Mouse (Mus musculus): ENCODE data around the gene Ccdc40.
"Not testable (repeated sequence)": the region's sequence is repeated elsewhere in the genome, so short reads cannot be mapped to it uniquely, and the experiment has no call there.

Ccdc40 gene

DNA sequence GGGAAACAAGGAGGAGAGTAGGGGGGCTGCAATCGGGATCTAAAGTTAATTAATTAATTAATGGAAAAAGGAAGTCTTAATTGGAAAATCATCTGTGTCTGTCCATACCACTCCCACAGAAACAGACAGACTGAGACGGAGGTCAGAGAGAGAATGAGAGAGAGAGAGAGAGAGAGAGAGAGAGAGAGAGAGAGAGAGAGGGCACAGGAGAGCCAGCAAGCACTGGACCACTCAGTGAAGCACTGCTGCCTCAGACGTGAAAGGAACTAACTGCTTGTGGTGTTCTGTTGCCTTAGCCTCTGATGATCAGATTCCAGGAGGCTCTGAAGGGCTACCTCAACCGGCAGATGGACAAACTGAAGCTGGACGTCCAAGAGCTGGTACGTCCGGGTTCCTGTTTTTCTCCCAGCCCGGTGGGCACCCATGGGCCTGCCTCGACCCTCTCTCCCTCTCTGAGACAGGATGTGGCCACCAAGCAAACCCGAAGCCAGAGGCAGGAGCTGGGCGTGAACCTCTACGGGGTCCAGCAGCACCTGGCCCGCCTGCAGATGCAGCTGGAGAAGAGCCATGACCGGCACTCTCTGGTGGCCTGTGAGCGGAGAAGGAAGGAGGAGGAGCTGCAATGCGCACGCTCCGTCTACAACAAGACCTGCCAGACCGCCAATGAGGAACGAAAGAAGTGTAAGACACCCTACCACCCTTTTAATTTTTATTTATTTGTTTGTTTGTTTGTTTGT, 9.4 kb downstream of the Ccdc40 start:
- DNase-seq = no peak

DNA sequence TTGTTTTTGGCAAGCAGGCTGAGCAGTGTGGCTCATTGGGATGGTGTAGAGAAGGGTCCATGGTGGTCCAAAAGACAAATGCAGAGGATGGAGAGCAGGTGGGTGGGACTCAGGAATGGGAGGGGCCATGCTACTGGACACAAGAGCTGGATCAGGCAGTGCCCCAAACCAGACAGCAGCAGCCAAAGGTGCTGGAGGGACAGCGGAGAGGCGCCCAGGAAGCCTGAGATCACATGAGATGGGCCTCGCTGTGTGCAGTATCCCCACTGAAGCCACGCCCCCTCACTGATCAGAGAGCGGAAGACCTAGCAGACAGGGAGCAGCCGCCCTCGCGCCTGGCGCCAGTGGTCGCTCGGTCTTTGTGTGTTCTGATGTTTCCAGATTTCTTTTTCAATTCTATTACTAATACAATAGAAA, 9.9 kb downstream of the Ccdc40 start:
- no peak for DNase-seq

DNA sequence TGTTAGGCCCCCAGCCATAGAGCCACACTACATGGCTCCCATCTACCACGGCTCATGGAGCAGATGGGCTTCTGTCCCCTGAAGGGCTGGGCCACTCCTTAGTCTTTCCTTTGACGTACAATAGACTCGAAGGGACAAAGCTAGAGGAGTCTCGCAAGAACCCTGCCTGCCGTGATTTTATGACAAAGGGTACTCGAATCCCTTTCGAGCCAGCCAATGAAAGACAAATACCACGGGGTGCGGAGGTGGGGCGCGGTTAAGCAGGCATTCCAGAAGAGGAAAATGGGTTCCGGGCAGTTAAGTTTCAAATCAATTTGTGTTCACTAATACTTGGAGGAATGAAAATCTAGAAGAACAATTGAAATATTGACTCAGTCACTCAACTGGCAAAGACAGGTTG, 11.1 kb downstream of the Ccdc40 start:
- DNase-seq = no peak

DNA sequence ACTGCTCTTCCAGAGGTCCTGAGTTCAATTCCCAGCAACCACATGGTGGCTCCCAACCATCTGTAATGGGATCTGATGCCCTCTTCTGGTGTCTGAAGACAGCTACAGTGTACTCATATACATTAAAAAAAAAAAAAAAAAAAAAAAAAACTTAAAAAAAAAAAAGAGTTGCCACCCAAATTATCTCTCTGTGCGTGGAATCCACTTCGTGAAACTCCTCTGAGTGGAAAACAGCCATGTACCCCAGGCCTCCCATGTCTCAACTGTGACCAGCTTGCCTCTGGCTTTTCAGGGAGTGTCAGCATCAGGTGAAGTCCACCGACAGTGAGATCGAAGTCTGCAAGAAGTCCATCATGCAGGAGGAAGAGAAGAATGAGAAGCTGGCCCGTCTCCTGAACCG, 17.2 kb downstream of the Ccdc40 start:
- not testable (repeated sequence) for DNase-seq

DNA sequence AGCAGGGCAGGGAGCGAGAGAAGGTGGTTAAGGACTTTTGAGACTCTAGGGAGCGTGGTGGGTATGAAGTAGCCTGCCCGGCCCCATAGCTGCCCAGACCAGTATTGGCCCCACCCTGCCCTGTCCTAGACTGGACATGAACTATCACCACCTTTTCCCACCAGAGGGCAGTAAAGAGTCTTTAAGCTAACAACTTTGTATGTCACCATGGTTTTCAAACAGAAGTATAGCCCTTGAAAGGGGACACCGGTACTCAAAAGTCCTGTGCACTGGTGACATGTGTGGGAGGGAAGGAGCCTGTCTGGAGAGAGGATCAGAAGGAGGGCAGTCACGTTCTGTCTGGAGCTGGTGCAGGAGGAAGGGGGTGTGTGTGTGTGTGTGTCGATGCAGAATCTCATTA, 20.6 kb downstream of the Ccdc40 start:
- peak; percentile 67 for DNase-seq

DNA sequence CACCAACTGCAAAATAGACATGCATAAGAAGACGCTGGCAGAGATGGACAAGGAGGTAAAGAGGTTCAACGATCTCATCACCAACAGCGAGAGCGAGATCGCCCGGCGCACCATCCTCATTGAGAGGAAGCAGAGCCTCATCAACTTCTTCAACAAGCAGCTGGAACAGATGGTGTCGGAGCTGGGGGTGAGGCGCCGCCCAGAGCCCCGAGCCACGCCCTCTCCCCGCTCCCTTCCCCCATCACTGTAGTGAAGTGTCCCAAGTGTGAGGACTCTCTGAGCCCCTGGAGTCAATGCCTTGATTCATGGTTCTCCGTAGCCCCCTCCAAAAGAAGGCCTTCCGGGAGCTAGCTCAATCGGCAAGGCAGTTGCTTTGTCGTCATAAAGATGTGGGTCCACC, 22.6 kb downstream of the Ccdc40 start:
- no peak for DNase-seq

DNA sequence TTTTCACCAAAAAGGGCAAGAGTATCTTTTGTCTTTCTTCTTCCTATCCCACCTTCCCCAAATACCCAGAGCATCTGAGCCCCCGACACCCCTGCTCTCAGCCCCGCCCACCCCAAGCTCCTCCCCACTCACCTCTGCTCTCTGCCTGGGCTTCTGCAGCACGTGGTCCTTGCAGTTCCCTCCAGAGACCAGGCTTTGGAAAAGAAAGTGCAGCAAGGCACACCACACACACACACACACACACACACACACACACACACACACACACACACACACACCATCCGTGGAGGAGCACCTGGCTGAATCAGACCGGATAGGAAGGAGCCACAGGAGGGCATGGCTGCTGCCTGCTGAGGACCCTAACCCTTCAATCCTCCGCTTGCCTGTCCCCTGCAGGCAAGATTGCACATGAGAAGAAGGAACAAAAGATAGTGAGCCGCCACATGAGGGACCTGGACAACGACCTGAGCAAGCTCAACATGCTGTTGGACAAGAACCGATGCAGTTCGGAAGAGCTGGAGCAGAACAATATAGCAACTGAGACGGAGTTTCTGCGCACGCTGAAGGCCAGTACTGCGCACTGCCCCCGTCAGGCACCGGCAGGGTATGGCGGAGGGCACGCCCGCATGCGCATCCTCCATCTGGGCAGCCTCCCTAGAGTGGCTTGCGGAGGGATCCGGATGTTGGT, 24.6 kb downstream of the Ccdc40 start:
- no peak for DNase-seq

DNA sequence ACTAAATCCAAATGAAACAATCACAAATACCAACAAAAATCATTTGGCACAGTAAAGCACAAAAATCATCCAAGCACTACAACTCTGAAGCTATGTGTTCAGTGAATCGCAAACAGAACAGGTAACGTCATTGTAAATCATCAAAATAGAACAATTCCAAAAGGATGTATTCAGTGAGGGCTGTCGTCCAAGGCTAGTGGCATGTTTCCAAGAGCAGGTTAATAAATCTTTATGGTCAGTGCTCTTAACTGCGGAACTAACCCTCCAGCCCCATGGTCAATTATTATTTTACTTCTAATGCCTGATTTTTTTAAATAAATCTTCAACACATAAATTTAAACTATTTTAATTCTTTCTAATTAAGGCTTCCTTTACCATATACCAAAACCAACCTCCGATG, 28.2 kb downstream of the Ccdc40 start:
- not testable (repeated sequence) for DNase-seq

DNA sequence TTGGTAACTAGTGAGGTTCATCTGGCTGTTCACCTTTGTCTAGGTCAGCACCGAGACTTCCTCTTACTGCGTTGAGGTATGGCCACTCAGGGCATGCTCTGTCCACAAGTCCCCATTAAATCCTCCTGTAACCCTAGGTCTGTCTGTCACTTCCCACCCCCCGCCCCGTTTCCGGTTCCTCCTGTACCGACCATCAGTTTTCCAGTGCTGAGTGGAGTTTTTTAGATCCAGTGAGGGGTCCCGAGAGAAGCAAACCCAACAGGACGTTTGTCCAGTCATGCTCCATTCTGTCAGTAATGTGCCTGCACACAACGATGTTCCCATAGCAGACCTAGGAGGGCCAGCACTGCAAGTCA, 29.8 kb downstream of the Ccdc40 start:
- no peak for DNase-seq

DNA sequence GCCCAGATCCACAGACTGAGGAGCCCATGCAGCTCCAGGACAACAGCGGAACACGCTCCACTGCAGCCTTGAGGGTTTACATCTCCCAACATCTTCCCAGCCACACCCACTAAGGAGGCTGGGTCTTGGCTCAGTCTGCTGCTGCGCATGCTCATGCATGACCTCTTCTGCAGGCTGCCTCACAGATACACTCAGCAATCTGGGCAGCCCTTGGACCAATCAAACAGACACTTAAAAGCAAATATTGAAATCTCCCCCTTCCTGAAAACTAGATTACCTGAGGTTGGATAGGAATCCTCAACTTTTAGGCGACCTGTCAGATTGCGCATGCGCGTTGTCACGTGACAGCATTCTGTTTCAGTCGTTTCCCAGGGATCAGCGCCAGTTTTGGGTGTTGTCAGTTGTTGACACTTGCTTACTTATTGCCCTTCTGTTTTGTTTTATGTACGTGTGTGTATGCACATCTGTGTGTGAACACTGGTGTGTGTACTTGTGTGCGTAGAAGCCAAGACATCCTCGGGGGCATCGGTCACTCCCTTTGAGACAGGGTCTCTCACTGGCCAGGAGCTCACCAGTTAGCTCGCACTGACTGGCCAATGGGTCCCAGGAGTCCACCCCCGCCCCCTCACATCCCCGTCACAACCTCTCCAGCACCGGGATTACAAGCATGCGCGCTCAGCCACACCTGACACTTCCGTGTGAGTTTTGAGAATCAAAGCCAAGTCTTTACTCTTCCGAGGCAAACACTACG, 30.4 kb downstream of the Ccdc40 start:
- DNase-seq = peak; percentile 62

DNA sequence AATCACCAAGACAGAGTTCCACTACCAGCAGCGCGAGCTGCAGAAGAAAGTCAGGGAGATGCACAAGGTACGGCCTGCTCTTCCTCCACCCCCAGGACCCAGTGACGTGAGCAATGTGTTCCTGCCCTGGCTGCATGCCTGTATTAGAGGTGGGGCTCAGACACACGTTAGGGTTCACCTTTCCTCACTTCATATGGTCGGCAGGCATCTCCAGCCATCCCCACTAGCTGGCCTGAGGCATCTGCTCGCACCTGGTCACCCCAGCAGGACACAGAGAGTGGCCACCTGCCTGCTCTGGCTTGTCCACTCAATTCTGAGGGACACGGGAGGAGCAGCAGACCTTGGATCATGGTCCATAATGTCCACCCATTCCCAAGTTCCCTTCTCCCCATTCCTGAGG, 31.6 kb downstream of the Ccdc40 start:
- no peak for DNase-seq

DNA sequence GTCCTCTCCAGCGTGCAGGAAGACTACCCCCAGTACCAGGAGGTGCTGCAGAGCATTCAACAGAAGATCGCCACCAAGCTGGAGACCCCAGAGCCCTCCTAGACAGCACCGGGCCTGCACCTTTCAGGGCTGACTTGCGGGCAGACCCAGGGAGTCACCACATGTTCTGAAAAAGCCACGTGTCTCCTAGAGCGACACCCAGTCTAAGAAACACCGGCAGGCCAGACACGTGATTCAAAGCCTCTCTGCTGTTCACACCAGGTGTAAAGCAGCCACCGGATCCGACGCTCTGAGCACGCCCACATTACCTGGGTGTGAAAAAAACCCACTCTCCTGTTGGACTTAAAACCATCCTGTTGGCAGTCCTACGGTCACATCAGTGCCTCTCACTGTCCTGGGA, 36.0 kb downstream of the Ccdc40 start:
- DNase-seq = no peak

DNA sequence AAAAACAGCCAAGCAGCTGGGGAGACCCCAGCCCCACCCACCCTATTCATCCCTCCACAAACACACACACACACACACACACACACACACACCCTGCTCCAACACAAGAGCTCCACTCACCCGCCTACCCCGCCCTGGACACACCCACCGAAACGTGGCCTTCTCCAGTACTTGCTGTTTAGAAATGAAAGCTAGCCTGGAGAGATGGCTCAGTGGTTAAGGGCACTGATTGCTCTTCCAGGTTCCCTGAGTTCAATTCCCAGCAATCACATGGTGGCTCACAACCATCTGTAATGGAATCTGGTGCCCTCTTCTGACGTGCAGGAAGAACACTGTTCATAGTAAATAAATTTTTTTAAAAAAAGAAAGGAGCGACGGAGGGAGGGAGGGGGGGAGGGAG, 37.4 kb downstream of the Ccdc40 start:
- DNase-seq = no peak

DNA sequence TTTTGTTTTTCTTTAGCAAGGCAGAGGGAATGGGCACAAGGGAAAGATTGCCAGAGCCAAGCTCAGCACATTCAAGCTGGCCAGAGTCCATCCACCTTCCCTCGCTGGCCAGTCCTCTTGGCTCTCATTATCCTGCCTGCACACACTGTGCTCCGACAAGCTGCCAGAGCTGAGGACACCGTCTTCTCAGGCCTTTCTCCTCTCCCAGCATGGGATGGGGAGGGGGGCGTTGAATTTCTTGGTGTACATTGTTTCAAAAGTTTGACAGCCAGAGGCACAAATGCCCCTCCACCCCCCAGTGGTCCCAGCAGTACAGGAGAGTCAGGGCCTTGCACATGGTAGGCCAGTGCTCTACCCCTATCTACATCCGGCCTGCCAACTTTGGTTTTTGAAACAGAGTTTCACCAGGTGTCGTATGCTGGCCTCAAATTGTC, 38.9 kb downstream of the Ccdc40 start:
- peak; percentile 79 for DNase-seq

DNA sequence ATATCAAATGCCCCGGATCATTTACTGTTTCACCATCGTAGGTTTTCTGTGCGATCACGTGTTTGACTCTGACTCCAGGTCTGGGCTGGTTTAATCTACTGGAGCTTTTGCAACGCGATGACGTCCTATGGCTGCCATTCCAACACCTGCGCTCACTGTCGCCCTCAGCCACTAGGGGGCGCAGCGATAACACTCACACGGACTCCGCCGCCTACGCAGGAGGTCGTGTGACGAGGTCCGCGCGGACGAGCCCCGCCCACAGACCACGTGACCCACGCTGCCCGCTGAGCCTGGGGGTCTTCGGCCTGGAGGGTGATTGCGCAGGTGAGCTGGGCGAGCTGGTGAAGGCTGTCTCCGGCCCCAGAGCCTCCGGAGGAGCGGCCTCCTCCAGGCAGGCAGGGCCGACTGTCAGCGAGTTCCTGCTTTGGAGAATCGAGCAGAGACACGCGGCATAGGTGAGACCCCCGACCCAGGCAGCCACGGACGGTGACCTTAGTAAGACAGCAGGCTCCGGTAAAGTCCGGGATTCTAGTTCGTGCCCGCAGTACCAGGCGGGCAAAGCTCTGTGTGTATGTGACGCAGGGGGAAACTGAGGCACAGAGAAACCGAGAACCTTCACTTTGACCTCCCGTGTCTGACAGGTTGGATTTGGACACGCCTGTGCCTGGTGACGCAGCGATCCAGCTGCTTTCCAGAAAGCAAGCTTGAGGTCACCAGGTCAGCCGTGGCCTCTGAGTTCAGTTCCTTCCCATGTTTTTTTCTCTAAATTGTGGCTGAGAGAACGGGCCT, 39.6 kb downstream of the Ccdc40 start, which contains the start of gene Gaa:
Gene Gaa, plus strand, starts transcription at position 120 of the 789 bp plus-strand sequence.
- DNase-seq = peak; percentile 96

DNA sequence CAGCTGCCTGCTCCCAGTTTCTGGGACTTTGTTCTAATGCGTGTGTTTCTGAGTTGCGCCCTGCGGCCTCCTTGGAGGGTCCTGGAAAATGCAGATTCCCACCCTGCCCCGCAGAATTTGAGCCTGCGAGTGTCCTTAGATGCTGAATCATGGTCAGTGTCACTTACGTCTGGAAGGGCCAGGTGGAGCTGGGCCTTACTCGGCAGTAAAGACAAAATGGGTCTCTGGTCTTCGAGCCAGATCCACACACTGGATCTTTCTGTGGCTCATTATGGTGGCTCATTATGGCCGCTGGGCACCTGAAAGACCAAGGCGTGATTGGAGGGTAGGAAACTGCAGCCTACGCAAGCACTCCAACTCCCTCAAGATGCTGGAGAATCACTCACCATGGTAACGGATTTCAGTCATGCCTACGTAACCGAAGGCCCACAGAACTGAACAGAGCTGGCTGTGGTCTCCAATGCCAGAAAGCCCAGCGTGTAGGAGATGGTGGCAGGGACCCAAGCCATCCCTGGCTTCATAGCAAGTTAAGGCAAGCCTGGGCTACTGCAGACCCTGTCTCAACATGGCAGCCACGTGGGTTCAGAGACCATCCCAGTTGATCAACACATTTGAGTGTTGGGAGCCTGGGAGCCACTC, 40.3 kb downstream of the Ccdc40 start:
- no peak for DNase-seq

DNA sequence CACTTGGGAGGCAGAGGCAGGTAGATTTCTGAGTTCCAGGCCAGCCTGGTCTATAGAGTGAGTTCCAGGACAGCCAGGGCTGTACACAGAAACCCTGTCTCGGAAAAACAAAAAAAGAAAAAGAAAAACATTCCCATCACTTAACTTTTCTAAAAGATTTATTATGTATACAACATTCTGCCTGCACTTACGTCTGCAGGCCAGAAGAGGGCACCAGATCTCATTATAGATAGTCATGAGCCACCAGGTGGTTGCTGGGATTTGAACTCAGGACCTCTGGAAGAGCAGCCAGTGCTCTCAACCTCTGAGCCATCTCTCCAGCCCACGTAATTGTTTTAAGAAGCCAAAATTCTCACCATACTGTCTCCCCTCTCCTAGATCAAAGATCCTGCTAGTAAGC, 44.1 kb downstream of the Ccdc40 start:
- DNase-seq = not testable (repeated sequence)

DNA sequence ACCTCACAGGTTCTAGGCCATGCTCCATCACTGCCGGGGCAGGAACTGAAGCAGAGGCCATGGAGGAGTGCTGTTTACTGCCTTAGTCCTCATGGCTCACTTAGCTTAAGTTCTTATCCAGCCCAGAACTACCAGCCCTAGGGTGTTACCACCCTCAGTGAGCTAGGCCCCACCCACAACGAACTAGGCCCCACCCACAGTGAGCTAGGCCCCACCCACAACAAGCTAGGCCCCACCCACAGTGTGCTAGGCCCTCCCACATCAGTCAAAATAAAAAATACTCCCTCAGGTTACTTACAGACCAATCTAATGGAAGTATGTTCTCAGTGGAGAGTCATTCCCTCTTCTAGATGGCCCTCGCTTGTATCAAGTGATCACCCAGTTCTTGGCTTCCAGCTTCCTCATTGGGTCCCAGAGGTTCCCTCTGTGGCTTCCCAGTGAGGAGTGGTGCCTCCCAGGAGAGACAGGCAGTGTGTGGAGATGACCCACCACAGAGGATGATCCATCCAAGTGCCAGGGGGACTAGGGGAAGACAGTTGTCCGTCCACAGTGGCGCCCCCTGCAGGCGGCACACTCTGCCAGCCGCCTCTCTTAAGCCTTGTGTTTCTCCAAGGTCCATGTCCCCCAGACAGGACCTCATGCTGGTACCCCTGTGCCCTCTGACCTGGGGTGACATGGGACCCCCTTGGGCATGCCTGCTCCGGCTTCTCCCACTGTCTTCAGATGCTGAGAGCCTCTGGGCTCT, 45.0 kb downstream of the Ccdc40 start:
- no peak for DNase-seq

DNA sequence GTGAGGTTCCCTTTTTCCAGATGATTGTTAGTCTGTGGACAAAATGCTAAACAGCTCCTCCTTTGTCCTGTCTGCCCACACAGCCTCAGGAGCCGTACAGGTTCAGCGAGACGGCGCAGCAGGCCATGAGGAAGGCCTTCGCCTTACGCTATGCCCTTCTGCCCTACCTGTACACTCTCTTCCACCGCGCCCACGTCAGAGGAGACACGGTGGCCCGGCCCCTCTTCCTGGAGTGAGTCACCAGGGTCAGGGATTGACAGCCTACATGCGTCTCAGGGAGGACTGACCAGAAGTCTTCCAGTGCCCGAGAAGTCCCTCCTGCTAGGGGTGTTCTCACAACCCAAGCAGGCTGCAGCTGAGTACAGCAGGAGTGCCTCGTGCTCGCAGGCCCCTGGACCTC, 52.7 kb downstream of the Ccdc40 start:
- no peak for DNase-seq

DNA sequence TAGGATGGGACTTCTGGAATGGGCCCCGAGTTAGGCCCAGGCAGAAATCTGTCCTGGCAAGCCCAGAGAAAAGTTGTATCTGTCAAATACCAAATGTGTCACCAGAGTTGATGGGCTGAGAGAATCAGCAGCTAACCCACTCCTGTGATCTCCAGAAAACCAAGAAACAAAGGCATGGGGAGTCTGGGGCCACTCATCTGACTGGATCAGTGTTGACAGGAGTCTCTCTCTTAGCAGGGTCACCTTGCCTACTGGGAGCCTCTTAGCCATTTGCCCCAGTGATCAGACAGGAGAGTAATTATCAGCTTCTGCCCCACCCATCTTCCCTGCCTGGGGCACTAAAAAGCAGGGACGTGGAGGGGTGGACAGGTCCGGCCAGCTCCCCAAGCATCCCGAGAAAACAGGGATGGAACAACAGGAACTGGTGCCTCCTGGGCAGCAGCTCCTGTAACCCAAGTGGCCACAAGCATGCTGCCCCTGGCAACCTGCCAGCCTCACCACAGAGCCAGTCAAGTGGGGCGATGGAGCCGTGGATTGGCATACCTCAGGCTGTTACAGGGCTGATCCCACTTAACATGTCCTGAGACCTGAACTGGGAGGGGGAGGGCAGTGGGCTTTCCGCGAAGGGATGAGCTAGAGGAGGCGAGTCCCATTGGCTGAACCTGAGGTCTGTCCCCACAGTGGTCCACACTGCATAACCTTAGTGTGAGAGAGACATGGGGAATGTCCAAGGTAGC, 57.6 kb downstream of the Ccdc40 start:
- DNase-seq = no peak
